Mouse (Mus musculus) MN1 (cell line): ENCODE results near the gene Cul9.
A peak's percentile ranks its signal among the peaks of the same experiment; 100 is the strongest.
"Not testable (repeated sequence)": the region's sequence is repeated elsewhere in the genome, so short reads cannot be mapped to it uniquely, and the experiment has no call there.

Experiments
- DNase-seq: peaks from one replicate; pipeline ENCODE4 v3.0.0-alpha.2; 2016; ENCODE audit warnings: low spot score

The Cul9 gene

GRCm38 (mm10) chr17:46545813-46546564, at the start of gene Cul9:
TSS of gene Cul9 (minus strand) at chr17:46546388.
- DNase-seq: peak; percentile 87

- no peak for DNase-seq
Measured at GRCm38 (mm10) chr17:46595336-46595735, 49.1 kb upstream of the Cul9 start.

GRCm38 (mm10) chr17:46594606-46595005, 48.4 kb upstream of the Cul9 start:
- DNase-seq: no peak

GRCm38 (mm10) chr17:46593124-46593523, 46.9 kb upstream of the Cul9 start:
- DNase-seq: no peak

- no peak for DNase-seq
Measured at GRCm38 (mm10) chr17:46591406-46591805, 45.2 kb upstream of the Cul9 start.

- no peak for DNase-seq
Measured at GRCm38 (mm10) chr17:46590439-46590838, 44.3 kb upstream of the Cul9 start.

- peak; percentile 54 for DNase-seq
Measured at GRCm38 (mm10) chr17:46589635-46590314, 43.6 kb upstream of the Cul9 start.

- DNase-seq: no peak
Measured at GRCm38 (mm10) chr17:46588913-46589312, 42.7 kb upstream of the Cul9 start.

GRCm38 (mm10) chr17:46588173-46588572, 42.0 kb upstream of the Cul9 start:
- no peak for DNase-seq

- DNase-seq: no peak
Measured at GRCm38 (mm10) chr17:46586327-46586726, 40.1 kb upstream of the Cul9 start.

GRCm38 (mm10) chr17:46578650-46579049, 32.5 kb upstream of the Cul9 start:
- DNase-seq: no peak

- no peak for DNase-seq
Measured at GRCm38 (mm10) chr17:46576070-46576469, 29.9 kb upstream of the Cul9 start.

- no peak for DNase-seq
Measured at GRCm38 (mm10) chr17:46574535-46574934, 28.3 kb upstream of the Cul9 start.

- no peak for DNase-seq
Measured at GRCm38 (mm10) chr17:46571005-46571404, 24.8 kb upstream of the Cul9 start.

- DNase-seq: no peak
Measured at GRCm38 (mm10) chr17:46559146-46559545, 13.0 kb upstream of the Cul9 start.

GRCm38 (mm10) chr17:46558151-46558550, 12.0 kb upstream of the Cul9 start:
- no peak for DNase-seq

GRCm38 (mm10) chr17:46557321-46557720, 11.1 kb upstream of the Cul9 start:
- not testable (repeated sequence) for DNase-seq

- no peak for DNase-seq
Measured at GRCm38 (mm10) chr17:46556584-46556945, 10.4 kb upstream of the Cul9 start.

- peak; percentile 99 for DNase-seq
Measured at GRCm38 (mm10) chr17:46555673-46556583, 9.7 kb upstream of the Cul9 start, which contains the start of gene Srf. TSS of gene Srf (minus strand) at chr17:46556175.

- DNase-seq: peak; percentile 63
Measured at GRCm38 (mm10) chr17:46554977-46555672, 8.9 kb upstream of the Cul9 start.

GRCm38 (mm10) chr17:46554646-46554976, 8.4 kb upstream of the Cul9 start:
- peak; percentile 39 for DNase-seq

- no peak for DNase-seq
Measured at GRCm38 (mm10) chr17:46553926-46554325, 7.7 kb upstream of the Cul9 start.
